Mouse (Mus musculus) spleen, postnatal 4 days (tissue): ENCODE data around the gene Ccdc36.

Experiments used
- DNase-seq, 2 experiments: peaks; one replicate each; pipeline ENCODE4 v3.0.0; 2022; ENCODE audit warnings: low spot score in 2 of 2

The Ccdc36 gene

GRCm38 (mm10) chr9:108445125-108445524 is 16.8 kb upstream of the Ccdc36 start:
- DNase-seq: no peak

- no peak for DNase-seq
Observed at GRCm38 (mm10) chr9:108441236-108441919, 13.1 kb upstream of the Ccdc36 start.

- DNase-seq: no peak
Observed at GRCm38 (mm10) chr9:108440485-108440884, 12.2 kb upstream of the Ccdc36 start.

GRCm38 (mm10) chr9:108439176-108439575 is 10.9 kb upstream of the Ccdc36 start:
- no peak for DNase-seq

- DNase-seq: no peak
Observed at GRCm38 (mm10) chr9:108436182-108436581, 7.9 kb upstream of the Ccdc36 start, which contains the start of gene BC048562. TSS of gene BC048562 (plus strand) at chr9:108436482.

- DNase-seq: peak in 1 of 2 experiments; percentile 64
Observed at GRCm38 (mm10) chr9:108431431-108432067, 3.3 kb upstream of the Ccdc36 start.

- DNase-seq: no peak
Observed at GRCm38 (mm10) chr9:108412221-108412620, 16.1 kb downstream of the Ccdc36 start.

GRCm38 (mm10) chr9:108411381-108411942 is 16.8 kb downstream of the Ccdc36 start:
- no peak for DNase-seq

GRCm38 (mm10) chr9:108409535-108409934 is 18.7 kb downstream of the Ccdc36 start:
- no peak for DNase-seq

GRCm38 (mm10) chr9:108404451-108404850 is 23.8 kb downstream of the Ccdc36 start:
- DNase-seq: no peak

- DNase-seq: no peak
Observed at GRCm38 (mm10) chr9:108403081-108403480, 25.2 kb downstream of the Ccdc36 start.

GRCm38 (mm10) chr9:108401186-108401960 is 26.9 kb downstream of the Ccdc36 start:
- DNase-seq: no peak

- DNase-seq: no peak
Observed at GRCm38 (mm10) chr9:108398324-108398723, 30.0 kb downstream of the Ccdc36 start.

GRCm38 (mm10) chr9:108395427-108395826 is 32.9 kb downstream of the Ccdc36 start:
- no peak for DNase-seq

GRCm38 (mm10) chr9:108394191-108394590 is 34.1 kb downstream of the Ccdc36 start:
- DNase-seq: no peak

- DNase-seq: no peak
Observed at GRCm38 (mm10) chr9:108392676-108393075, 35.6 kb downstream of the Ccdc36 start, which contains the start of gene 1700102P08Rik. TSS of gene 1700102P08Rik (plus strand) at chr9:108392805.

- DNase-seq: no peak
Observed at GRCm38 (mm10) chr9:108389220-108389619, 39.1 kb downstream of the Ccdc36 start.

- DNase-seq: no peak
Observed at GRCm38 (mm10) chr9:108388601-108389000, 39.7 kb downstream of the Ccdc36 start.

- DNase-seq: no peak
Observed at GRCm38 (mm10) chr9:108386816-108387215, 41.5 kb downstream of the Ccdc36 start.

- no peak for DNase-seq
Observed at GRCm38 (mm10) chr9:108385006-108385405, 43.3 kb downstream of the Ccdc36 start.

- no peak for DNase-seq
Observed at GRCm38 (mm10) chr9:108381382-108381781, 46.9 kb downstream of the Ccdc36 start.

GRCm38 (mm10) chr9:108379294-108379693 is 49.0 kb downstream of the Ccdc36 start:
- DNase-seq: no peak
